Mouse (Mus musculus) cortical plate, adult 2 months (tissue): Measurements from ENCODE around the gene Ddah2.

Experiments
- CTCF ChIP-seq: fragments of 200-500 bp; IDR thresholded peaks from 2 replicates; pipeline ENCODE4 v1.5.1; 2011; ENCODE audit warnings: mild to moderate bottlenecking, control low read depth, low read length; ENCODE audit not compliant: insufficient read depth; ENCODE audit errors: extremely low read depth
- POLR2A ChIP-seq: fragments of 200-500 bp; IDR thresholded peaks from 2 replicates; pipeline ENCODE4 v1.6.1; 2011; ENCODE audit warnings: mild to moderate bottlenecking, low read length, control low read depth; ENCODE audit not compliant: insufficient read depth; ENCODE audit errors: extremely low read depth

DNA sequence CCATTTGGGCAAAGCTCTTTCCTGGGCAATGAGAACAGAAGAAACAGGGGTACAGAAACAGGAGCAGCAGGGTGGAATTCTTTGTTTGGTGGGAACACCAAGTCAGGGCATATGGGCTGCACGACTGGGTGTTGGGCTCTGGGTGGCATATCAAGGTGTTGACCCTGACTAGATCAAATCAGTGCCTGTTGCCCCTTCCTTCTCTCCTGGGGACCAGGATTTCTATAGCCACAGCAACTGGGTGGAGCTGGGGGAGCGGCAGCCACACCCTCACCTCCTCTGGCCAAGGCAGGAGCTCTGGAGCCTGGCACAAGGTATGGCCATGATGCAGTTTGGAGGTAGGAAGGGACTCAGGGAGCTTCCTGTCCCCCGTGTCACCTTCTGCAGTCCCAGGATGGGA is 40.7 kb upstream of the Ddah2 start:
- TF ChIP-seq CTCF = no peak
- no peak for TF ChIP-seq POLR2A
